Mouse (Mus musculus): ENCODE results near the gene Iqschfp.

DNA sequence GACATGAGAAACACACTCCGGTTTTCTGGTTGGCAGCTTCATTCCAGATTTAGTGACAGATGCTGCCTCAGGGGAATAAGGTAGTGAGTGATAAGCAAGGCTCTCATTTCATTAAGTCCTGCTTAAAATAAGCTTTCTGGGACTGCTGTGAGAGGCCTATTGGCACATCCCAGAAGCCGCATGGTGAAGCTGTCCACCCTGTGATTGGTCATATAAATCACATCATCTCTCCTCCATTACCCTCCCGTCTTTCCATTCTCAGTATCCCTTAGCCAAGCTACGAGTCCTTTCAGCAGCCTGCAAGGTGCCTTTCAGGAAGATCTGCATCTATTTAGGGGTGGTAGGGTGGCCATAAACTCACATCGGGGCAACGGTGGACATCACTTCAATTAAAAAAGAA, 458.6 kb downstream of the Iqschfp start:
- no peak for TF ChIP-seq EP300 (IDR thresholded peaks at IDR 0.05; ENCODE audit: low read depth)
- TF ChIP-seq CTCF (IDR thresholded peaks at IDR 0.05; ENCODE audit: low read depth): no peak
